Mouse (Mus musculus) stomach, embryonic 14.5 days (tissue): Measurements from ENCODE around the gene Degs2. TPM values are rescaled to one million over a fixed set of nuclear protein-coding genes. Genes with fewer than 3 reads are reported as not detected.
A peak's percentile ranks its signal among the peaks of the same experiment; 100 is the strongest.

Experiments used
- ATAC-seq: fragments of 200-750 bp; cut with Nextera tagmentation; 2 replicates; pipeline ENCODE4 v1.8.0; 2017; ENCODE audit warnings: low read depth, moderate TSS enrichment; ENCODE audit not compliant: insufficient number of reproducible peaks, insufficient read depth, low FRiP score
- H3K27ac ChIP-seq: fragments of 300-500 bp; sonication (generic); 2 replicates; pipeline ENCODE4 v1.5.1; 2014; ENCODE audit warnings: mild to moderate bottlenecking, low read length, moderate library complexity, mixed read lengths
- H3K27me3 ChIP-seq: fragments of 300-500 bp; sonication (generic); 2 replicates; pipeline ENCODE4 v1.6.1; 2014; ENCODE audit warnings: low read length, control low read depth, mixed read lengths; ENCODE audit not compliant: control insufficient read depth, insufficient read depth
- H3K36me3 ChIP-seq: fragments of 300-500 bp; sonication (generic); 2 replicates; pipeline ENCODE4 v1.6.1; 2014; ENCODE audit warnings: mild to moderate bottlenecking, control low read depth, low read length, moderate library complexity, mixed read lengths; ENCODE audit not compliant: control insufficient read depth, insufficient read depth
- H3K4me1 ChIP-seq: fragments of 300-500 bp; sonication (generic); 2 replicates; pipeline ENCODE4 v1.6.1; 2014; ENCODE audit warnings: low read length, control low read depth, mixed read lengths; ENCODE audit not compliant: control insufficient read depth, insufficient read depth
- H3K4me2 ChIP-seq: fragments of 300-500 bp; sonication (generic); replicated peaks from 2 replicates; pipeline ENCODE4 v1.6.1; 2014; ENCODE audit warnings: low read depth, low read length, control low read depth
- H3K4me3 ChIP-seq: fragments of 300-500 bp; sonication (generic); 2 replicates; pipeline ENCODE4 v1.5.1; 2014; ENCODE audit warnings: low read depth, low read length, control low read depth
- H3K9ac ChIP-seq: fragments of 300-500 bp; sonication (generic); replicated peaks from 2 replicates; pipeline ENCODE4 v1.6.1; 2014; ENCODE audit warnings: low read depth, mild to moderate bottlenecking, control low read depth, low read length, moderate library complexity, mixed read lengths
- H3K9me3 ChIP-seq: fragments of 300-500 bp; sonication (generic); 2 replicates; pipeline ENCODE4 v1.6.1; 2016; ENCODE audit warnings: low read depth, low read length, control low read depth; ENCODE audit not compliant: control insufficient read depth
- WGBS: fragments of 180-500 bp; shearing (Covaris S2); extraction: QIAGEN DNeasy Blood & Tissue Kit; methylation state at CpG from one replicate; pipeline ENCODE4 v1.1.7; 2014; 5-methylcytosine and 5-hydroxymethylcytosine counted together
- polyA plus RNA-seq: library from polyadenylated mRNA; unstranded; fragments of >200 nt; fragmentation: Nextera tagmentation; extraction: Ambion mirVana; gene quantifications from 2 replicates; pipeline ENCODE4 v1.2.1, GENCODE M21; 2014

Degs2 gene
- polyA plus RNA-seq, 1 experiment from 2014 or later, result 17.9 TPM

DNA sequence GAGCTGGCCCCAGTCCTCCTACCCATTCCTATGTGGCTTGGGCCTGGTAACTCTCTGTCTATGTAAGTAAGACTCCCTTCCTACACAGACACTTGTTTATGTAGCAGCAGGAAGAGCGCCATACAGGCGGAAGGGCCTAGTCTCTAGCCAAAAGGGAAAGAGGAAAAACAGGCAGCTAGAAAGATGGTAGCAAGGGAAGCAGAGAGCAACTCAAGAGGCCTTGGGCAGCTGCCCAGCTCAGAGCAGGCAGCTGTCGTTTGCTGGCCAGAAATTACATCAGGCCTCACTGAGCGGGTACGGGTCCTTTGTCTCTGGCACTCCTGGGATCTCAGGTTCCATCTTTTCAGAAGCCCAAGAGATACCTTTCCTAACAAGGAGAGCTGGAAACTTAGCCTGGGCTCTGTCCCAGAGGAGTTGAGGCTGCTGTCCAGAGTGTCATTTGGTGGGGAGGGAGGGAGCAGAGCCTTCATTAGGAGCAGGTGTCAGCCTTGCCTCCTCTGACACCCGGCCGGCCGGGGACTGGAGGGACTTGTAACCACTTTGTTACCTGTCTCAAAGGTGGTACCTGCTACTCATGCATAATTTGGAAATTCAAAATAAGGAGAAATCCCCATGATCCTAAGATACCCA, 33.4 kb downstream of the Degs2 start:
- H3K4me2 ChIP-seq, result no peak overlapping the region
- no peak overlapping the region for H3K9ac ChIP-seq
- H3K36me3 ChIP-seq, result peaks cover 9% of the 10 kb centered on the region
- no peak overlapping the region for H3K4me3 ChIP-seq
- ATAC-seq, result no peak
- H3K27me3 ChIP-seq, result no peaks in the 10 kb centered on the region
- WGBS, result 84% methylated on average over 8 of the region's 8 CpGs
- H3K9me3 ChIP-seq, result no peaks in the 10 kb centered on the region
- H3K27ac ChIP-seq, result no peak overlapping the region
- no peaks in the 10 kb centered on the region for H3K4me1 ChIP-seq

DNA sequence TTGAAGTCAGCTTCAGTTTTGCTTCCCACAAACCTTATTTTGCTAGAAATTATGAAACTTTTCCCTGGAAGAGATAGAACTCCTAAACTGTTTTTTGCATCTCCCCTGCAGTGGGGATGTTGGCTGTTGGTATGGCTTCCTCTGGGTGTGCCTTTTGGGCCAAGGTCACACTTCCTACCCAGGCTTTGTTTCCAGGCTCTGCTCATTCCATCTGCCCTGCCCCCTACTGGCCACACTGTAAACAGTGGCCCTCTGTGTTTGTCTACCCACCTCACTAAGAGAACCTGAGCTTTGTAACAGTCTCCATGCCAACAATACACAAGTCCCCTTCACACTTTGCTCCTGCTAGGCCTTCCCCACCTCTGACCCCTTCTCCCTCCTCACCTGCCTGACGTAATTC, 44.8 kb downstream of the Degs2 start:
- Histone ChIP-seq H3K9me3 (no peaks in the 10 kb centered on the region), H3K27ac (no peak overlapping the region)
- peak; percentile 75; the same call in 1 of the 2 replicates for ATAC-seq

DNA sequence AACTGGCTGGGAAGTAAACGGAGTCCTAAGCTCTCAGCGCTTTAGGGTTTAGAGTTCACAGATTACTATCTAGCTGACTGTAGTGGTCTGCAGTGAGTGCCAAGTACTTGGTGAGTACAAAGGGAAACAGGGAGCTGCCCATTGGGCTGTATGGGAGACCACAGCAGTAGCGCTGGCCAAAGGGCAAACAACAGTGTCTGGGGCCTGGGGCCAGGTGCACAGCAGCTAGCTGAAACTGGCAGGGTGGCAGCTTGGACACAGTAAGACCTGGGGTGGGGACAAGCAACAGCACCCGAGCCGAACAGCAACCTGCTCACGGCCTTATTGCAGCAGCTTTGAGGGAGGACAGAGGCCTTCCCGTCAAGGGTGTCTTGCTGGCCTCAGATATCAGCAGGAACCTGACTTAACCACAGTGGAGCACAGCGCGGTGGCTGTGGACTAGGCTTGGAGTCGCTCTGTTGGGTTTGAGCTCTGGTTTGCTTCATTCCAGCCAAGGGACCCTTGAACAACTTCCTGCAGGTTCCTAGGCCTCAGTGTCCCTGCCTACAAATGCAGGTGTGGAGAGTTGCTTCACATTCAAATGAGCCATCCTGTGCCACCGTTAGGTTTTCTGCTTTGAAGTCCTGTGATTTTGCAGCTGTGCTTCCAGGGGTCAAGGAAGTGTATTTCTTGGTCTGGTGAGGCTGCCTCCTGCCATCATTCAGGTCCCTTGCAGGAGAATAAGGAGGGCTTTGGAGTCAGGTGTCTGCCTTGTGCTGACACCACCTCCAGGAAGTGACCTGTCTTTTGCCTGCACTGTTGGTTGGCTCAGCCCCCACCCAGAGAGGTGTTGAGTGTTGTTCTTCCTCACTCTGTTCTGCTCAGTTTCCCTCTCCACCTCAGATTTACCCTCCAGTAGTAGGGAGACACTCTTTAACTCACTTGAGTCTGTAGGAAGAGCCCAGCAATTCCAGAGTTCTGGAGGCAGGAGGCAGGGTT, 48.5 kb downstream of the Degs2 start:
- peaks cover 48% of the 10 kb centered on the region for H3K36me3 ChIP-seq
- no peak overlapping the region for H3K27ac ChIP-seq
- no peak overlapping the region for H3K9ac ChIP-seq
- H3K4me1 ChIP-seq, result no peaks in the 10 kb centered on the region
- 75% methylated on average over 11 of the region's 11 CpGs for WGBS
- no peaks in the 10 kb centered on the region for H3K27me3 ChIP-seq
- no peaks in the 10 kb centered on the region for H3K9me3 ChIP-seq
- no peak for ATAC-seq
- H3K4me2 ChIP-seq, result no peak overlapping the region
- no peak overlapping the region for H3K4me3 ChIP-seq

More for the DNA sequence above, 44.8 kb downstream of the Degs2 start:
- Histone ChIP-seq H3K27me3 (no peaks in the 10 kb centered on the region), H3K4me3 (no peak overlapping the region), H3K4me1 (no peaks in the 10 kb centered on the region), H3K4me2 (no peak overlapping the region), H3K9ac (no peak overlapping the region), H3K36me3 (peaks cover 24% of the 10 kb centered on the region)
- WGBS, result 59% methylated on average over 1 of the region's 1 CpGs

DNA sequence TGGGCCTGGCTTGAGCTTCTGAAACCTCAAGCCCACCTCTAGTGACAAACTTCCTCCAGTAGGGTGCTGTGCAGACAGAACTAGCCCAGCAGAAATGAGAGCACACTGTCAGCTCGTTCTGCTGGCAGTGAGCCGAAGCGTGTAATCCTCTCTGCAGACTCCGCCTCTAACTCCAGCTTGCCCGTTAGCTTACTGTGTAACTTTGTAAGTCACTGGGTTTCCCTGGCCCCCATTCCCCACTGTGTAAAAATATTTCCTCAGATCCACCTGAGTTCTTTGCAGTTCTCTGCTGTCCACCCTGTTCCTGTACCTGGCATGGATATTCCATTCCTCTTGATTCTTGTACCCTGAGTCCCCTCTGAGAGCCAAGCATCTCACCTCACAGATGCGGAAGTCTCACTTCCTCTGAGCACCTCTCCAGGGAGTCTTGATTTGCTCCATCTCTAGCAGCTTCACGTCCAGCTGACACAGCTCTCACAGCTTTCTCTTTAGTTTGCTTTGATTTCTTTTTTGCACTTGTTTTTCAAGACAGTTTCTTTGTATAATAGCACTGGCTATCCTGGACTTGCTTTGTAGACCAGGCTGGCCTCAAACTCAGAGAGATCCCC, 51.0 kb downstream of the Degs2 start:
- H3K4me2 ChIP-seq, result no peak overlapping the region
- no peak for ATAC-seq
- no peaks in the 10 kb centered on the region for H3K27me3 ChIP-seq
- no peaks in the 10 kb centered on the region for H3K9me3 ChIP-seq
- WGBS, result 67% methylated on average over 7 of the region's 7 CpGs
- no peak overlapping the region for H3K27ac ChIP-seq
- H3K4me3 ChIP-seq, result no peak overlapping the region
- H3K9ac ChIP-seq, result no peak overlapping the region
- no peaks in the 10 kb centered on the region for H3K4me1 ChIP-seq
- H3K36me3 ChIP-seq, result peaks cover 47% of the 10 kb centered on the region

DNA sequence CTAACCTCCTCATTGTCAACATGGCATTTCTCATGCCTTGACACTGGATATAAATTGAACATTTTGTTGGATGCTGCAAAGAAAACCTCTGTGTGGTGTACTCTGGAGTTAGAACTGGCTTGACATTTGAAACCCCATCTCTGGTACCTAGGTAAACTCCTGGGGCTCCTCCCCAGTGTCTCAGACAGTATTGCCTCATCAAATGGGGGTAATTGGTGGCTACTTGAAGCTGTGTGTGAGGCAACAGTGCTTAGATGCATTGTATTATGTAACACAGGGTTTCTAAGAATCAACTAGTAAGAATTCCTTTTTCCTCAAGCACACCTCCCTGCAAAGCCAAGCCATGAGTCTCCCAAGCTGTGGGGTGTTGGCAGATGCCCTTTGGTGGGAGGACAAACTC, 54.3 kb downstream of the Degs2 start:
- Histone ChIP-seq H3K9me3 (no peaks in the 10 kb centered on the region), H3K27ac (no peak overlapping the region), H3K36me3 (peaks cover 29% of the 10 kb centered on the region), H3K4me2 (no peak overlapping the region), H3K9ac (no peak overlapping the region), H3K4me3 (no peak overlapping the region), H3K4me1 (no peaks in the 10 kb centered on the region), H3K27me3 (no peaks in the 10 kb centered on the region)
- no peak for ATAC-seq

DNA sequence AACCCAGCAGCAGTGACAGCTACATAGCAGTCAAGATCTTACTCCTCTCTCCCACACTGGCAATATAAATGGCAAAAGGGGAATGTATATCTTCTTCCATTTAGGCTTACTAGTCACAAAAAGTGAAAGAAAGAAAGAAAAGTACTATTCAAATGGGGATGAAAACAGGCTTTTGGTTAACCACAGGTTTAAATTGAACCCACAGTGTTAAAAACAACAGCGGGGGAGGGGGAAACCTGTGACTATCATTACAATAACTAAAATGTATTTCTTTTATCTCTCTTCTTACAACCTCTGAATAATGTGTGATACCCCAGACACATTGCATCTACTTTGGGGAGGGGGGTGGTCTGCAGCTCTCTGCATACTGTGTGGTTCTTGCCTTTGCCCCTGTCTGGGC, 55.9 kb downstream of the Degs2 start:
- no peak for ATAC-seq
- Histone ChIP-seq H3K9ac (no peak overlapping the region), H3K4me3 (no peak overlapping the region), H3K9me3 (no peaks in the 10 kb centered on the region), H3K4me2 (no peak overlapping the region), H3K27me3 (no peaks in the 10 kb centered on the region), H3K27ac (no peak overlapping the region), H3K36me3 (peaks cover 26% of the 10 kb centered on the region), H3K4me1 (no peaks in the 10 kb centered on the region)
- WGBS, result 84% methylated on average over 1 of the region's 1 CpGs

DNA sequence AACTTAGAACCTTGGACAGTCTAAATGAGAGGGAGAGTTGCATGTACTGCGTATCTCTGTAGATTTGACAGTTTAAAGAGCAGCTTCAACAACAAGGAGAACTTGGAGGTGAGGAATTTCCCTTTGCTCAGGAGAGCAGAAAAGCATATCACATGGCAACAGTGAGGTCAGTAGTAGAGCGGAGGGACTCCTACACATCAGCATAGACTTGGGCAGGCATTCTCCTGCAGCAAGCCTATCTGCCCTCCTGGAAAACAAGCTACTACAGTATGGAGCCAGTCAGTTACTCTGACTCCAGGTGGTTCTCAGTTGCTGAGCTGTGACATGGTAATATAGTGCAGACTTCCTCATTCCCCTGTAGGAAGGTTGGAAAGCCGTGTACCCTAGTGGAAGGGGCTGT, 60.1 kb downstream of the Degs2 start:
- Histone ChIP-seq H3K4me2 (no peak overlapping the region), H3K4me3 (no peak overlapping the region), H3K4me1 (no peaks in the 10 kb centered on the region), H3K27ac (no peak overlapping the region), H3K36me3 (no peaks in the 10 kb centered on the region), H3K9me3 (no peaks in the 10 kb centered on the region), H3K9ac (no peak overlapping the region), H3K27me3 (no peaks in the 10 kb centered on the region)
- WGBS, result 76% methylated on average over 3 of the region's 3 CpGs
- no peak for ATAC-seq

DNA sequence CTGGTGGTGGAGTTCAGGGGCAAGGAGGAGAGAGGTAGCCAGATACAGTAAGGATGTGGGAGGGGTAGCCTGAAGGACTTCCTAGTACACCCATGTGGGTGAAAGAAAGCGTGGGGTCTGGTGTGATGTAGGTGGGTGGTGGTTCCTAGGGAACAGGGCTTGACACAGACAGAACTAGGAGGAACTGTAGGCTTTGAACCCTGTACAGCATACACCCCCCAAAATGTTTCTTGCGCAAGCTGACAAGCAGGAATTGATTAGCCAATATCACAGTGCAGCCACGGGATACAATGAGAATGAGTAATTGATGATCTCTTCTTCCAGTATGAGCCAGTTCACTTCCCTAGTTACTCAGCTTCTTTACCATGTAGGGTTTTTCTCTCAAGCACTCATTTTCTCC, 63.0 kb downstream of the Degs2 start:
- H3K4me3 ChIP-seq, result no peak overlapping the region
- no peaks in the 10 kb centered on the region for H3K4me1 ChIP-seq
- no peaks in the 10 kb centered on the region for H3K9me3 ChIP-seq
- no peak overlapping the region for H3K27ac ChIP-seq
- 85% methylated on average over 3 of the region's 3 CpGs for WGBS
- no peak overlapping the region for H3K9ac ChIP-seq
- ATAC-seq, result no peak
- H3K36me3 ChIP-seq, result no peaks in the 10 kb centered on the region
- no peaks in the 10 kb centered on the region for H3K27me3 ChIP-seq
- H3K4me2 ChIP-seq, result no peak overlapping the region
